Mouse (Mus musculus): ENCODE results near the gene Arhgef11.

DNA sequence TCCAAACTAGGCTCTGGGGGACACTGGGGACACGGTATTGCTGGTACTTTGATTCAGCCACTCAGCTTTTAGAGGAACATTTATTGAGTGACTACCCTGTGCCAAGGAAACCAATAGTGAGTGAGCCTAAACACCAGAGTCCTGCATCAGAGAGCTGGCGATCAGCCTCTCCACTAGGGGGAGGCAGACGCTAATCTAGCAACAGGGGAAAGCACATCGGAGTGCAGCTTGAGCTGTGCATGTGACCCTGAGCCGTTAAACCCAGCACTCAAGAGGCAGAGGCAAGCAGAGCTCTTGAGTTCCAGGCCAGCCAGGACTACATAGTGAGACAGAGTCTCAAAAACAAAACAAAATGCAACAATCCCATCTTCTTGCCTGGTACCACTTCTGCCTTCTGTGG lies 131.7 kb downstream of the Arhgef11 start:
- peak; percentile 88 for TF ChIP-seq CTCF (IDR thresholded peaks at IDR 0.05; ENCODE audit: low read depth)
- TF ChIP-seq EP300 (optimal IDR thresholded peaks at IDR 0.05), result no peak

All from stomach, postnatal 0 days (tissue).